Mouse (Mus musculus): ENCODE results near the gene Spryd4. TPM values are rescaled to one million over a fixed set of nuclear protein-coding genes. Genes with fewer than 3 reads are reported as not detected.
A peak's percentile ranks its signal among the peaks of the same experiment; 100 is the strongest.
"Not testable (repeated sequence)": the region's sequence is repeated elsewhere in the genome, so short reads cannot be mapped to it uniquely, and the experiment has no call there.

The Spryd4 gene
- total RNA-seq, 2 experiments from 2014 or later, result 21.6 to 27.3 TPM

- no peak for DNase-seq
Measured at GRCm38 (mm10) chr10:128225538-128225937, 13.9 kb upstream of the Spryd4 start, which contains the start of gene Mip. TSS of gene Mip (plus strand) at chr10:128225838.

DNA sequence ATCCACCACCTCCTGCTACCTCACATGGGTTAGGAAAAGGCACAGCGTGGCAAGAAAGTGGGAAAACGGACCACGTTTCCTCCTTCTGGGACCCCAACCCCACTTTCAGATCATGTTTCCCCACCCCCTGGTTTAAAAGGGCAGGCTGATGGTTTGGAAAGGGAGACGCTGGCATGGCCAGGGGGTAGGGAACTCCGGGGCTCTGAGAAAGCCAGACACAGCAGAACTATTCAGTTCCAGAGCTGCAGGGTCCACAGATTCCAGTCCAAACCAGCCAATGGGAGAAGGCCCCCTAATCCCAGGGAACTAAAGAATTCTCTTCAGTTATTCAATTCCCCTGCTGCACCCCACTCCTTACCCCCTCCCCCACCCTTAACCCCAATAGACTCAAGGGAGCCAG lies 13.5 kb upstream of the Spryd4 start:
- DNase-seq, result no peak

DNA sequence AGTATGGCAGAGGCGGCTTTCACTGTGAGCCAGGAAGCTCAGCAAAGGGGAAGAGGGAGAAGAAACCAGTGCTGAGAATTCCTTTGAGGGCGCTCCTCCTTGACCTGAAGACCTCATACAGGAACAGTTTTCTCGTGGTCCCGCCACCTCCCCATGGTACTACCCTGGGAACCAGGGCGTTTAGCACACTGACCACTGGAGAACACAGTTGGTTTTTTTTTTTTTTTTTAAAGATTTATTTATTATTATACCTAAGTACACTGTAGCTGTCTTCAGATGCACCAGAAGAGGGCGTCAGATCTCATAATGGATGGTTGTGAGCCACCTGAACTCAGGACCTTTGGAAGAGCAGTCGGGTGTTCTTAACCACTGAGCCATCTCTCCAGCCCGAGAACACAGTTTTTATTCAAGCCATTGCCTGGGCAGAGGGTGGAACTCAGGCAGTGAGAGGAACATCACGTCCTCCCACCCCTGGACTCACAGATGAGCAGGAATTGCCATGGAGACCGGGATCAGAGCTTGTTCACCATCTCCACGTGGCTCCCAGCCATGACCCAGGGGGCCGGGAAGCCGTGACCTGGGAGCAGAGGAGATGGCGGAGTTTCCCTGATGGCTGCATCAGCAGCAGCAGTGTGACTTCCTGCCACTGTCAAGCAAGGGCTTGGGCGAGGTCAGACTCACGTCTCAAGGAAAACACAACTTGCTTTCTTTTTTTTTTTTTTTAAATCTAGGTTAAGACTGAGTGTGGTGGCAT lies 10.1 kb upstream of the Spryd4 start:
- no peak for DNase-seq

DNA sequence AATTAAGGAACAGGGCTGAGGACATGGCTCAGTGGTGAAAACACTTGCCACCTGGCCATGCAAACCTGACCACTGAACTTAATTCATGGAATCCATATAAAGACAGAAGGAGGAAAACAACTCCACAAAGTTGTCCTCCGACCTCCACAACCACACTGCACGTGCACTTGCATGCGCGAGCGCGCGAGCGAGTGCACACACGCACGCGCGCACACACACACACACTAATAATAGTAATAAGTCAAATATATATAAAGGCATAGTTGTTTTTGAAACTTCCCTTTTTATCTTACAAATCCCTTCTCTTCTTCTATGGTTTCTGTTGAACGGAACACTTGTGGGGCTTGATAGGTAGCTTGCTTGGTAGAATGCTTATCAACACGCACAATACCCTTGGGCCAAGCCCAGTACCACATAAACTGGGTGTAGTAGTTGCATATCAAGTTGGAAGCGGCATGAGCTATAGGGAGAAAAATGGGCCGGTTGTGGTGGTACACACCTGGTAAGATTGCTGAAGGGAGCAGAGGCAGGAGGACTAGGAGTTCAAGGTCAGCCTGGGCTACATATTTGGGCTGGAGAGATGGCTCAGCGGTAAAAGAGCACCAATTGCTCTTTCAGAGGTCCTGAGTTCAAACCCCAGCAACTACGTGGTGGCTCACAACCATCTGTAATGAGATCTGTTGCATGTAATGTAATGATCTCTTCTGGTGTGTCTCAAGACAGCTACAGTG lies 6.9 kb upstream of the Spryd4 start:
- DNase-seq, result no peak

DNA sequence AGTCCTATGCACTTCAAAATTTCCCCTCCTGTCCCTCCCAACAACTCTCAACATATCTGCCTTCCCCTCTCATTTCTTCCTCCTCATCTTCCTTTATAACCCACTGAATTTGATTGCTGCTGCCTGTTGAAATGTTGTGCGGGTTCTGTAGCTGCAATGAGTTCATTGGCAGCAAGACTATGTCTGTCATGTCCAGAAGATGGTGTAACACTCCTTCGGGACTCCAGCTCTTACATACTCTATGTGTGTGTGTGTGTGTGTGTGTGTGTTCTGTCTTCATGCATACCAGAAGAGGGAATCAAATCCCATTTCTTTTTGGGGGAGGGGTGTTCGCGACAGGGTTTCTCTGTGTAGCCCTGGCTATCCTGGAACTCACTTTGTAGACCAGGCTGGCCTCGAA lies 3.4 kb upstream of the Spryd4 start:
- no peak for DNase-seq

DNA sequence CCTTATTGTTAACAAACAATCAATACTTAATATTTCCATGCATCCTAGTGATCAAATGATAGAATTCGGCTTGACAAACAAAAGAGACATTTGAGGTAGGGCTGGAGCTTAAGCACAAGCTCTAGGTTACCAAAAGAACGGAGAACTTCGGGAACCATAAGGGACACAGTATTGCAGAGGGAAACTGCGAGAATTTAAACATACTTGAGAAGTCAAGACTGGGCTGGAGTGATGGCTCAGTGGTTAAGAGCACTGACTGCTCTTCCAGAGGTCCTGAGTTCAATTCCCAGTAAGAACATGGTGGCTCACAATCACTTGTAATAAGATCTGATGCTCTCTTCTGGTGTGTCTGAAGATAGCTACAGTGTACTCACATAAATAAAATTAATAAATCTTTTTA lies 2.5 kb upstream of the Spryd4 start:
- DNase-seq, result not testable (repeated sequence)

DNA sequence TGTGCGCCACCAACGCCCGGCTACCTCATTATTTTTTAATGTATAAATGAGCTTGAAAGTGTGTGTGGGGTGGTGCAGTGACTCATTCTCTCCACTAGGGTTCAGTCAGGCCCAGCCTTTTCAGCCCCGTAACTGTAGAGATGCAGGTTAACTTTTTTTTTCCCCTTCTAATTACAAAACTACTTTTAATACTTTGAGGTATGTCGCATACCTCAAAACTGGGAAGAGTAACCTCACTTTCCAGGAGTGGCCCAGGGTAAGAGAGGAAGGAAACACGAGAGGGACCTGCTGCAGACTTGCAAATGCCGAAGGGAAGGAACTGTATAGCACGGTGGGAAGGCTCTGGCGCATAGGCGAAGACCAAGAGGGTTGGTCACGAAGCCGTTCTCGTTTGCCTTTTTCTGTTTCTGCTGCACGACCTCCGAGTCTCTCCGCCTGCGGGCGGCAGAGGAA lies 1.3 kb upstream of the Spryd4 start:
- DNase-seq, result peak; percentile 70

DNA sequence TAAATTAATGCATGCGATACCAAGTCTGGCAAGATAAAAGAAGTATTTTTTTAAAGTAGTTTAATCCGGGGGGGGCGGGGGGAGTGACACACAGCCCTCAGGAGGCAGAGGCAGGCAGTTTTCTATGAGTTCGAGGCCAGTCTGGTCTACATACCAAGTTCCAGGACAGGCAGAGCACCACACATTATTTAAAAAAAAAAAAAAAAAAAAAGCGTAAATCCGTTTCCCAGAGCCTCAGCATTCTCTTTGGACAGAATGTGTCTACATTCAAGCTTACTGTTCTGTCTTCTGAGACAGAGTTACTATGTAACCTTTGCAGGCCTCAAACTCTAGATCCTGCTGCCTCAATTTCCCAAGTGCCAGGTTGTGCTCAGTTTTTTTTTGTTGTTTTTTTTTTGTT lies 541 bp upstream of the Spryd4 start:
- DNase-seq, result no peak

- peak; percentile 32 for DNase-seq
Measured at GRCm38 (mm10) chr10:128210954-128211353, 653 bp downstream of the Spryd4 start.

DNA sequence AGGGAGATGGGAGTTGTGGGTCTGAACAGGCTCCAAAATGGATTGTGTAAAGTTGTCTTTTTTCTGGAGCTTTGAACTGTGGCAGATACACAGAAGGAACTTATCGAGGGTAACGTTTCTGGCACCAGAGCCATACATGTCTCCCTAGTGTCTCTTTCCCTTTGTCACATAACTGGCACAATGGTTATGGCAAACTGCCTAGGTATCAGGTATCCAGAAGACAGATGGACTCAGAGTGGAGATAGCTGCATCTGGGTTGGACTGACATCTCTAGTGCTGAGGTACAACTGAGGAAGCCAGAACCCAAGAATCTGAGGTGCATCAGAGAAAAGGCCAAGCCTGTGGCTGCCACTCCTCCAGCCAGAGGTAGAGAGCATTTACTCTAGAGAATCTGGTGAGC lies 1.5 kb downstream of the Spryd4 start:
- DNase-seq, result no peak

DNA sequence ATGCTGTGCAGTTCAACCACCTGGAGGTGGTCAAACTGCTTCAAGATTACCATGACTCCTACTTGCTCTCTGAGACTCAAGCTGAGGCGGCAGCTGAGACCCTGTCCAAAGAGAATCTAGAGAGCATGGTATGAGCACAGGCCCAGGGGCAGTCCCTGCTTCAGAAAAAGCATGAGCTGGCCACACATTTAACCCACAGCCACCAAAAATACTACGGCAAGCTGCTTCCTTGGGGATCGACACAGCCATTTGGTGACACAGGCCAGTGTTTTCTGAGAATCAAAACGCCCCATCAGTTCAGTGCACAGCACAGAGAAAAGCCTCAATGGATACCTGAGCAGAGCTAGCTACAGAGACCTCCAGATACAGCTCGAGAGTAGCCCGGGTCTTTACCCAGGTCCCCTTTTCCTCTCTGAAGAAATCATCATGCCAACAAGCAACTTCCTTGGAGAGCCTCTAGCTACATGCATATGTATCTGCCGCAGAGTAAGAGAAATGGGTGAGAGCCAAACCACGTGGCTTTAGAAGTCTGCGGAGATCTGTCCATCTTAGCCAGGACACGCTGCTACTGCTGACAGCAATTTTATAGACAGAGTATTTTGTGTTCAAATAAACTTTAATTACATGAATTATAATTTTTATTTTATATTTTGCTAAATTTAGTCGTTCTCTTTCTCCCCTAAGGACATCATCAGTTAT lies 2.1 kb downstream of the Spryd4 start:
- DNase-seq, result no peak

- DNase-seq, result no peak
Measured at GRCm38 (mm10) chr10:128208326-128208725, 3.3 kb downstream of the Spryd4 start.

DNA sequence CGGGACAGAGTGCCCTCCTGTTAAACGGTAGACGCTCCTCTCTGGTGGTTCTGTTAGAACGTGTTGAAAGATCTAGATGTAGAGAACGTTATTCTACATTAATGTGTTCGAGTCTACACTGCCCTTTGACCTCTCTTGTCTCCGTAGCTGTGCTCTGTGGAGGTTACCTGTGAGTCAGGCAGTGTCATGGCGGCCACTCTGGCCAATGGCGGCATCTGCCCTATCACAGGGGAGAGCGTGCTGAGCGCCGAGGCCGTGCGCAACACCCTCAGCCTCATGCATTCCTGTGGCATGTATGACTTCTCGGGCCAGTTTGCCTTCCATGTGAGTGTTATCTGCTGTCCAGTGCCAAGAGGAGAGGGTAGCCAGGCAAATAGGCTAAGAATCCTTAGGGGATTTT lies 6.7 kb downstream of the Spryd4 start:
- DNase-seq, result no peak

DNA sequence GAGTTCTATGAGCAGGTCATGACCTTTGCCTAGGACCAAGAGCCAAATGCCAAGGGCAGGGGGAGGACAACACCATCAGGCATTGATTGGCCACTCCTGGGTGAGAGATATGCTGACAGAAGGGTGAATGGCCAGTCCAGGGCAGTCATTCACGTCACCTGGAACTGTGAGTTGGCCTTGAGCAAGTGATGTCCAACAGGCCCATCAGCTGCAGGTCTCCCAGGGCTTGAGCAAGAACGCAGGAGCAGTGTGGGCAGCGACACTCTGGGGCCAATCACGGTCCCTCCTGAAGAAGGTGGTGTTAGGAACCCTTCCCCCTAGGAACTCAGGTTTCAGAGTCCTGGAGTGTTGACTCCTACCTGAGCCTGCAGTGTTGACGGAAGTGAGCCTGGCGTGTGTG lies 9.8 kb downstream of the Spryd4 start:
- DNase-seq, result peak; percentile 18

DNA sequence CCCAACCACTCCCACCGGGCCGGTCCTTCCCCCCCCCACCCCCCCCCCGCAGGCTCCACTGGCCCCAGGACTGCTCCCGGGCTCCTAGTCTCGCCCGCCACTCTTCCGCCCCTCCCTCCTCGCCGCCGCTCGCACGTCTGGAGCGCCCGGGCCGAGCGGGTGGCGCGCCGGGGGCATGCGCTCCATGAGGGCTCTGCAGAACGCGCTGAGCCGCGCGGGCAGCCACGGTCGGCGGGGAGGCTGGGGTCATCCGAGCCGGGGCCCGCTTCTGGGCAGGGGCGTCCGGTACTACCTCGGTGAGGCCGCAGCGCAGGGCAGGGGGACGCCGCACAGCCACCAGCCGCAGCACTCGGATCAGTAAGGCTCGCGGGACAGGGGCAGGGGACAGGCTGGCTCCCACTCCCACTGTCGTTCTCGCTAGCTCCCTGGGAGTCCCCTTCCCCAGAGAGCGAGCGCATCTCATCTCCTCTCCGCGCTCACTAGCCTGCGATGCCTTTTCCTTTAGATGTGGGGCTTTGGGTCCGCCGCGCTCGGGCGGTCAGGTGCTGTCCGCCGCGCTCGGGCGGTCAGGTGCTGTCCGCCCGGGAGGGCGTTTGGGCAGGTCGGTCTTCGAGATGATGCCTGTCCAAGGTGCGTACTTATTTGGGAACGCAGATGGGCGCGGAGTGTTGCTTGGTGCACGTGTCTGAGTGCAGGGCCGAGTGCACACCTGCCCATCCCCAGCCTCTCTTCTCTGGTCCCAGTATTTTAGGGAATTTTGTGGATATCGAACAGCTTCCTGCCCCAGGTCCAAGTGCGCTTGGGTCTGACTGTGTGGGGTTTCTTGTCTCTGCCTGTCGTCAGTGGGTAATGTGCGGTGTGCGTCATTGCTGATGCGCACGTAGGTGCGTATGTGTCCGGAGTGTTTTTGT lies 16.8 kb downstream of the Spryd4 start:
- DNase-seq, result peak; percentile 19

DNA sequence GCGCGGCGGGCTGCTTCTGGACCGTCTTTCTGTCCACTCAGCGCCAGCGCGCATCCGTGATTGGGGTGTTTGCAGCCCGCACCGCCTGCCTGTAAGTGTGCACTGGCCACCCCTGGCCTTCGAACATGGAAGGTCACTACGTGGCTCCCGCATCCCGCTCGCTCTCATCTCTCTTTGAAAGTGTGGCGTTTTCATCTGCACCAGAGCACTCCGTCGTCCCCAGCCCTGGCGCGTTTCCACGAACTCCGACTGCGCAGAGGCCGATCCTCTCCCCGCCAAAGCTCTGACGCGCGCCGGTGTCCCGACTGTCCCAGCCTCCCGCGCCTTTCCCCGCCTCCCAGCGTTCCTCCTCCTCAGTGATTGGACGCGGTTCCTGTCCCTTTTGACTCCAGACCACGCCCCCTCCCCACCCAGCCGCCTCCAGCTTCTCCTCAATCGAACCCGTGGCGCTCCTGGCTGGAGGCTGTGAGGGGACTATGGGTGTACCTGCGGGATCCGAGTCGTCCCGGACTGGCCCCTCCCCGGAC lies 17.5 kb downstream of the Spryd4 start, which contains the start of gene Gls2:
TSS of gene Gls2 (plus strand) at position 434 of the 527 bp plus-strand sequence.
- peak; percentile 98 for DNase-seq

- no peak for DNase-seq
Measured at GRCm38 (mm10) chr10:128193113-128193512, 18.5 kb downstream of the Spryd4 start.

- DNase-seq, result not testable (repeated sequence)
Measured at GRCm38 (mm10) chr10:128192030-128192766, 19.4 kb downstream of the Spryd4 start.

GRCm38 (mm10) chr10:128191472-128191871 lies 20.1 kb downstream of the Spryd4 start:
- no peak for DNase-seq

- DNase-seq, result peak; percentile 86
Measured at GRCm38 (mm10) chr10:128188242-128188877, 23.2 kb downstream of the Spryd4 start.

All from adrenal gland, postnatal 10 days (tissue).